Mouse (Mus musculus) left cerebral cortex, postnatal 25 days (tissue): Measurements from ENCODE around the gene Agbl3. TPM values are rescaled to one million over a fixed set of nuclear protein-coding genes. Genes with fewer than 3 reads are reported as not detected.

ENCODE experiments used
- DNase-seq, 2 experiments: peaks; one replicate each; pipeline ENCODE4 v3.0.0; 2022; ENCODE audit warnings: low spot score in 2 of 2, mixed read lengths in 1 of 2
- intact Hi-C: fragments of 180-260 bp; cut with DNase I; formaldehyde crosslinking; loops from one replicate; pipeline ENCODE4 v1.15.1; 2025
- total RNA-seq, 2 experiments: library from RNA; stranded (reverse); gene quantifications; 2 replicates each; pipeline ENCODE4 v1.2.3; 2021

Agbl3 gene
- total RNA-seq, 2 experiments from 2014 or later, result 15.6 to 16.7 TPM

DNA sequence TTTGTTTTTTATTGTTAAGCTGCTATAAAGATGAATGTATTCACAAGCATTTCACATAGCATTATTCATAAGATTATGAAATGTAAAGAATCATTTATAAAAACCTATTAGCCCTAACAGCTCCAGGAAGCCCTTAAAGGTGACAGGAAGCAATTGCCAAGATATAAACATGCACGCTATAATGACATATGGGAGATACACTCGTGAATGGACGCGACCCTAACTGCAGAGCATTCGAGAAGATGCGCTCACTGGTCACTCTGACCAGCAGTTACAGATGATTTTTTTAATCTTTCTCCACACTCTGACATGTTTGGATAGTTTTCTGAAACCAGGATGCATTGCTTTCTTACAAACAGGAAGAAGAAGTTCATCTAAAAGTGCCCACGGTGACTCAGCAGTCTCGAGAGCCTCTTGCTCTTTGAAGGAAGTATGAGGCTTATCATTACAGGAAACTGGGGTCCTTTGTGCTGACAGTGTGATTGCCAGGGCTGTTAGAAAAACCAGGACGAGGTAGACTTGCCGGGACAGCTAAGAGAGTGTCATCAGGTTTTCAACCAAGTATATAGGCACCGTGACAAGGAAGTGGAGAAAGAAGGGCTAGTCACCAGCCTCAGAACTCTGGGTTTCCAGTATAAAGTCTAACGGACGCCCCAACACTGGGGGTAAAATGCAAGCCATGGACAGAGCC is 89.1 kb downstream of the Agbl3 start:
- intact Hi-C loops, result no loop called here
- no peak for DNase-seq

- intact Hi-C loops, result no loop called here
- no peak for DNase-seq
Measured at GRCm38 (mm10) chr6:34870136-34870535, 89.9 kb downstream of the Agbl3 start.

GRCm38 (mm10) chr6:34870724-34871123 is 90.5 kb downstream of the Agbl3 start:
- DNase-seq, result no peak
- intact Hi-C loops, result no loop called here

DNA sequence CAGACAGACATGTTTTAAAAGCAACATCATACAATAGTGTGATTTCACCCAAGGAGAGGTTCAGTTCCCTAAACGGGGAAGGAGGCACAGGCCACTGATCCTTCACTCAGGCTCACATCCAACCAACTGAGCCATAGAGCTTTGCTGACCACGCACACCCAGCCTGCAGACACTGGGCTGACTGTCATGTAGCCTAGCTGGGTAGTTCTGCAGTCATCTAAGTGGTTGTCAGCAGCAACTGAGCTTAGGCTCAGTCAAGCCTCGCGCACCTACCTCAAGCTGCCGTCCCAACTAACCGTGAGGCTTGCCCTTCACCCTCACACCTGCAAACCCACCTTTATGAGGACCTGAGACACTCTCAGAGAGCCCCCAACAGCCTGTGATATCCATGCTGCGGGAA is 91.7 kb downstream of the Agbl3 start:
- DNase-seq, result no peak
- intact Hi-C loops, result no loop called here

DNA sequence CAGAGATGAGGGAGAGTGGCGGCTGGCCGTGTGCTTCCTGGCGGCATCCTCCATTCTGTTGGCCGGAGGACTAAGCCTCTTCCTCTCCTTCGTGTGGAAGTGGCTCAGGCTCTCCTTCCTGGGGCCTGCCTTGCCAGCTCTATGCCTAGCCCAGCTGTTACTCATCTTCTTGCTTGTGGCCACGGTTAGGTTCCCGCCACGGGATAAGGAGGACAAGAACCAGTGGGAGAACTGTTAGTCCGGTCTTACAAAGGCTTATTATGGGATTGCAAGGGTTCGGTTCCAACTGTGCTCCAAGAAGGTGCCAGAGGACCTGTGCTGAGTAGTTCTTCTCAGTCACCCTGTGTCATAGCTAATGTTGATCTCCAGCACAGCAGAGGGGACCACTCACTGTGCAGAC is 92.6 kb downstream of the Agbl3 start:
- intact Hi-C loops, result no loop called here
- no peak for DNase-seq

DNA sequence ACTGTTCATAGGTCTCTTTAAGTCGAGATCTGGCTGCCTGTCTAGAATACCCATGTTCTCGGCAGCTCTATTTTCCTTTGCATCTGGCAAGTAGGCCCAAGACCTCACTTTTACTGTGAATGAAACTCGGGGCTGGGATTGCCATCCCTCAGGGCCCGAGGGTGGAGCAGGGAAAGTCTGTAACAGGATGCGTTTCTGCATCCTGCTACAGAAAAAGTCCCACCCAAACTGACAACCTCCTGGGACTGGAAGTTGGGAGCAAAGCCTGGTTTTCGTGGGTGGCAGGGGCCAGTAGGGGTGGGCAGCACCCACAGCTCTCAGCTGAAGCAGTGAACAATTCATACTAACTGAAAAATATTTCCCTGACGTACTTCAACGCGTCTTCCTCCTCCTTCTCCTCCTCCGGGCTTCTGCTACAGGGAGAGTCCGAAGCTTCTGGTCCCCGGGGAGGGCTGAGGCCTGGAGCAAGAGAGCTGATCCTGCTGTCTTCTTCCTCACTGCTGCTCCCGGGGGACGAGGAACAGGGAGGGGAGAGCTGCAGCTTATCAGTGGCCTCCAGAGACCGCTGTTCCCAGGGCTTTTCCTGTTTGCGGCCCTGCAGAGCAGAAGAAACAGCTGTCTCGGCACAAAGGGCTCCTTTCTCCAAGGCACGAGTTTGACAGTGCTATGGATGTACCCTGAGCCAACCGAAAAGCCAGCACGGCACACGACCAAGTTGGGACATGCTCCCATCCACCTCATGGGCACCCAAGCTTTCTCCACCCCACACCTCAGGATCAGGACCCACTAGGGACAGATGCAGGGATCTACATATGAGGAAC is 94.1 kb downstream of the Agbl3 start:
- intact Hi-C loops, result no loop called here
- no peak for DNase-seq

DNA sequence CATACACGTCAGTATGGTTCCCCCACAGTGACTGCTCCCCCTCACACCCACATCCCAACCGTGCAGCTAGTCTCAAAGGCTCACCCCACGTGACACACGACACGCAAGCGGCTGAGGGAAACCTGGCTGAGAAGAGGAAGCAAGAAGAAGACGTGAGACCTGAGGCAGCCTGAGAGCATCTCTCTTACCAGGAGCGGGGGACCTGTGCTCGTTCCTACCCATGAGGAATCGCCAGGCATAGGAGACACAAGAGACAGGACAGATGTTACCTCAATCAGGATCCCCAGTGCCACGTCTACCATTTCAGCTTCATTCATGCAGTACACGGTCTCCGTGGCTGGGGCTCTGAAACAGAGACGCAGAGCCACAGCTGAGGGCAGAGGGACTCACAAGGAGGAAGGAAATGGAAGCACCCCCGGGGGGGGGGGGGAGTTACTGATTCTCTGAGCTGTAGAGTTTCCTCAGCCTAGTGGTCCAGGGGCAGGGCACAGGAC is 95.1 kb downstream of the Agbl3 start:
- intact Hi-C loops, result loop anchor here (5.0 kb wide), 1 partner anchor 363 kb away; no protein-coding TSS in a partner anchor
- peak in 1 of 2 experiments; percentile 53 for DNase-seq

GRCm38 (mm10) chr6:34875966-34876834 is 96.0 kb downstream of the Agbl3 start:
- no peak for DNase-seq
- intact Hi-C loops, result loop anchor here (5.0 kb wide), 1 partner anchor 364 kb away; no protein-coding TSS in a partner anchor

DNA sequence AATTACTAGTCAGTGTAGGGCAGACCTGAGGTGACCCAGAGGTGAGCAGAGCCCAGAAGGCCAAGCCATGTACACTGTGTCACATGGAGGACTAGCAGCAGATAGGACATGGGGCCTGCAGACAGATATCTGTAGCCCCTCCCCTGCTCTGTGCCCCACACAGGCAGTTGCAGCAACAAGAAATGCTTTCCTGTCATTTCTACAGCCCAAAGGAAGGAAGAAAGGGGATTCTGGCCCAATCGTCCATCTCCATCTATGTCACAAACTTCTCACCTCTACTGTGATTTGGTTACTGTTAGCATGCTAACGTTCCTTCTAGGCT is 96.6 kb downstream of the Agbl3 start:
- DNase-seq, result no peak
- intact Hi-C loops, result loop anchor here (5.0 kb wide), 1 partner anchor 364 kb away; no protein-coding TSS in a partner anchor

- intact Hi-C loops, result loop anchor here (1.0 to 5.0 kb wide), 2 partner anchors 97 to 365 kb away; partner anchors contain the start of gene Agbl3
- DNase-seq, result peak; percentile 92 to 93
Measured at GRCm38 (mm10) chr6:34877509-34878321, 97.5 kb downstream of the Agbl3 start, which contains the start of gene Cyren. TSS of gene Cyren (minus strand) at chr6:34878060.

DNA sequence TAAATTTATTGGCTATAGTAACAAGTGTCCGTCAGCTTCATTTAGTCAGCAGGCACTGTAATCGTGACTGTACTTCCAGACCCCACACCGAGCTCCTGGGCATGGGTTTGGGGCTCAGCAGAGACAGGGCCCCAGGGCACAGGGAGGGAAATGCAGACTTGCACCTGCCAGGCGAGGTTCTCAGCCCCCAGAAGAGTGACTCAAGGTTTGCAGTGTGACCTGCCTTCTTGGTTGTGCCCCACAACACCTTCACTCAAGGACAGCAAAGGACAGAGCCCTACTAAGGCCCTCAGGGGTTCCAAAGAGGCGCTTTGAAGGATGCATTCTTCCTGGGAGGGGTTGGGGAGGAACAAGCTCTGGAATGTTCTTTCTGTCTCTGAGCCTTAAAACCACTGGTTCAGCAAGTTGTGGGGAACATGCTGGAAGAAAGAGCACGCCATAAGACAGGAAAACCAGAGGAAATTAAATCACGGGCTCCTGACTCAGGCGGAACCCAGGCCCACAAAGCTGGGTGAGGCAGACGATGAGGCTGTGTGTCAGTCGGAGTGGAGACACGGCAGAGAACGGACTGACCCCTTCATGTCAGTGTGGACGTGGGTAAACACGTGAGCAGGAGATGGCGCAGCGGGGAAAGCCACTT is 99.0 kb downstream of the Agbl3 start:
- intact Hi-C loops, result loop anchor here (5.0 kb wide), 1 partner anchor 367 kb away; no protein-coding TSS in a partner anchor

DNA sequence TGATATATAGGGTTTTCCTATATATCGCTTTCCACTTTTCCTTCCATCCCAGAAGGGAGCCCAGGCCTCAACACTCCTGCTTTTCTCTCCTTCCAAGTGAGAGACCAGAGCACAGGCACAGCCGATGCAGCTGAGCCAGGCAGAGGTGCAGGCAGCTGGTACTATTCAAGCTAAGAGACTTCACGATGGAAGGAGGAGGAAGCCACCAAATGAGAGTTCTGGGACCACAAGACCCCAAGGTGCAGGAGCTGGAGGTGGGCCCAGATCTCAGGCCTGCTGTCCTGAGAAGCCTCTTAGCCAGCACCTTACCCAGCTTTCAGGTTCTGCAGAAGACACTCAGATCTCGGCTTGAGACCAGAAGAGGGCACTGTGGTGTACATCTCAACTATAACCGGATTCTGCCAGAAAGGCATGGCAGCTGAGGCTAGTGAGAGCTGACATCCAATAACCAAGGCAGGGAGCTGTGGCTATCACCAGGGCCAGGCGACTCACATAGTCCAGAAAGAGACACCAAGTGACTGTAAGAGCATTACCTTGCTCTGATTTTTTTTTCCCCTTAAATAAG is 99.8 kb downstream of the Agbl3 start:
- peak; percentile 56 to 76 for DNase-seq
- intact Hi-C loops, result loop anchor here (5.0 kb wide), 1 partner anchor 368 kb away; no protein-coding TSS in a partner anchor

More for the DNA sequence above, 99.0 kb downstream of the Agbl3 start:
- DNase-seq, result no peak

DNA sequence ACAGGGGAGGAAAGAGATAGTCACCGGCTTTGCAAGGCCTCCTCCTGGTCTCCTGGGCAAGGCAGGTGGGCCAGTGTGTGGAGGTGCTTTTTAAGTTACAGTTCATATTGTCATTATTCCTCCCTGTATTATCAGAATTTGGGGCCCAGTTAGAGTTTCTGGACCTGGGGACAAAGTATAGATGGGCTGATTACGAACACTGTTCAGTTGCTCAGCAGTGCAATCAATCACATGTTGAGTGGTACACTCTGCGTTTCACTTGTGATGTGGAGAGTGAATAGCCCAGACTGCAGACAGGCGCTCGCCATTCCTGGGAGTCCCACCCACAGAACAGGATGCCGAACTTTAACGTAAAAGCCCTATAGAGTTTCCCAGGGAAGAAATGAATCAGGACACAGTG is 104.5 kb downstream of the Agbl3 start:
- DNase-seq, result no peak
- intact Hi-C loops, result no loop called here

- DNase-seq, result no peak
- intact Hi-C loops, result no loop called here
Measured at GRCm38 (mm10) chr6:34887131-34887850, 107.1 kb downstream of the Agbl3 start.

DNA sequence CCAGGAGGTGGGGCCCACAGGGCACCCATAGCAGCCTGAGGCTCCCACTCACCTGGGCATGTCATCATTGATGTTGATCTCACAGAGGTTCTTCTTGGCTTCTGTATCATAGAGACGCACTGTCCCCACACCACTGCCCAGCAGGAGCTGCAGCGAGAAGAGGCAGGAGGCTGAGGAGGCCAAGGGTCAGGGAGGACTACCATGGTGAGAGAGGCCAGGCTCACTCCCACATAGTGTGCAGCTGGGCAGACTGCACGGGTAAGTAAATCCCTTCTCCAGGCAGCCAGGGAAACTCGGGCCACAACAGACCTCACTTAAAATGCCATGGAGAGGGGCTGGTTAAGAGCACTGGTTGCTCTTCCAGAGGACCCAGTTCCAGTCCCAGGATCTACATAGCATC is 109.0 kb downstream of the Agbl3 start:
- no peak for DNase-seq
- intact Hi-C loops, result no loop called here

GRCm38 (mm10) chr6:34895569-34895968 is 115.3 kb downstream of the Agbl3 start:
- intact Hi-C loops, result no loop called here
- DNase-seq, result no peak

- intact Hi-C loops, result no loop called here
- no peak for DNase-seq
Measured at GRCm38 (mm10) chr6:34896168-34896780, 116.0 kb downstream of the Agbl3 start.
